Mouse (Mus musculus) embryonic facial prominence, embryonic 10.5 days (tissue): Measurements from ENCODE around the gene Slc25a16. TPM values are rescaled to one million over a fixed set of nuclear protein-coding genes. Genes with fewer than 3 reads are reported as not detected.

Experiments used
- DNase-seq: peaks from one replicate; pipeline ENCODE4 v3.0.0-alpha.2; 2017; ENCODE audit warnings: low spot score
- H3K27ac ChIP-seq: fragments of 300-500 bp; sonication (generic); replicated peaks from 2 replicates; pipeline ENCODE4 v1.5.1; 2016; ENCODE audit warnings: mild to moderate bottlenecking
- H3K27me3 ChIP-seq: fragments of 300-500 bp; sonication (generic); replicated peaks from 2 replicates; pipeline ENCODE4 v1.6.1; 2016; ENCODE audit warnings: low read depth, mild to moderate bottlenecking; ENCODE audit not compliant: poor library complexity, severe bottlenecking
- H3K36me3 ChIP-seq: fragments of 300-500 bp; sonication (generic); replicated peaks from 2 replicates; pipeline ENCODE4 v1.6.1; 2016; ENCODE audit warnings: mild to moderate bottlenecking, moderate library complexity
- H3K4me1 ChIP-seq: fragments of 300-500 bp; sonication (generic); 2 replicates; pipeline ENCODE4 v1.6.1; 2016
- H3K4me3 ChIP-seq: fragments of 300-500 bp; sonication (generic); 2 replicates; pipeline ENCODE4 v1.5.1; 2016; ENCODE audit warnings: mild to moderate bottlenecking, moderate library complexity
- H3K9me3 ChIP-seq: fragments of 300-500 bp; sonication (generic); 2 replicates; pipeline ENCODE4 v1.6.1; 2016; ENCODE audit warnings: mild to moderate bottlenecking
- WGBS: fragments of 180-500 bp; shearing (Covaris S2); methylation state at CpG from one replicate; pipeline ENCODE4 v1.1.7; 2016; 5-methylcytosine and 5-hydroxymethylcytosine counted together
- polyA plus RNA-seq: library from polyadenylated mRNA; unstranded; fragments of >200 nt; fragmentation: Nextera tagmentation; extraction: Ambion mirVana; gene quantifications from 2 replicates; pipeline ENCODE4 v1.2.1, GENCODE M21; 2016

Gene Slc25a16
- polyA plus RNA-seq, 1 experiment from 2014 or later = 9.4 TPM

GRCm38 (mm10) chr10:62980039-62980954 lies 59.9 kb downstream of the Slc25a16 start, which contains the start of gene Rufy2:
TSS of gene Rufy2 (plus strand) at chr10:62980223.
- H3K36me3 ChIP-seq = peaks cover 43% of the 10 kb centered on the region
- H3K4me1 ChIP-seq = peaks cover 12% of the 10 kb centered on the region
- H3K9me3 ChIP-seq = no peaks in the 10 kb centered on the region
- H3K27ac ChIP-seq = peak within 1 kb of the TSS; percentile 97
- peak; percentile 91 for DNase-seq
- no peaks in the 10 kb centered on the region for H3K27me3 ChIP-seq
- under 1% methylated on average over 77 of the region's 77 CpGs for WGBS
- peak within 1 kb of the TSS; percentile 82 for H3K4me3 ChIP-seq

- DNase-seq = no peak
- H3K4me3 ChIP-seq = no peak overlapping the region
- peaks cover 12% of the 10 kb centered on the region for H3K4me1 ChIP-seq
- H3K27ac ChIP-seq = no peak overlapping the region
- 93% methylated on average over 11 of the region's 11 CpGs for WGBS
- peaks cover 69% of the 10 kb centered on the region for H3K36me3 ChIP-seq
- no peaks in the 10 kb centered on the region for H3K27me3 ChIP-seq
- H3K9me3 ChIP-seq = no peaks in the 10 kb centered on the region
These were observed 63.6 kb downstream of the Slc25a16 start for GRCm38 (mm10) chr10:62984072-62984471.

DNA sequence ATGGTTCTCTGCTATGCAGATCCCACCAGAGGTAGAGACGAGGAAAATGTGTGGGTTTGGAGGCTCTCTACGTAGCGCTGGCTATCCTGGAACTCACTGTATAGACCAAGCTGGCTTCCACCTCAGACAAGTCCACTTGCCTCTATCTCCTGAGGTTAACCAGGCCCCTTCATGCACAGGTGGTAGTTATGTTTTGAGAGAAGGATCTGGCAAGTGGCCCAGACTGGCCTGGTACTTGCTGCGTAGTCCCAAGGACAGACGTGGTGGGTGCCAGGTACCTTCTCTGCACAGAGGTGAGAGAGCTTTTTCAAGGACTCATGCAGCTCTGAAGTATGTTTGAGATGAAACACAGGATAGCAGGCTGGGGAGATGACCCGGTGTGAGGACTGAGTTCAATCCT lies 64.1 kb downstream of the Slc25a16 start:
- H3K27ac ChIP-seq = no peak overlapping the region
- H3K9me3 ChIP-seq = no peaks in the 10 kb centered on the region
- no peak for DNase-seq
- 94% methylated on average over 6 of the region's 6 CpGs for WGBS
- peaks cover 12% of the 10 kb centered on the region for H3K4me1 ChIP-seq
- H3K4me3 ChIP-seq = no peak overlapping the region
- no peaks in the 10 kb centered on the region for H3K27me3 ChIP-seq
- H3K36me3 ChIP-seq = peaks cover 73% of the 10 kb centered on the region

DNA sequence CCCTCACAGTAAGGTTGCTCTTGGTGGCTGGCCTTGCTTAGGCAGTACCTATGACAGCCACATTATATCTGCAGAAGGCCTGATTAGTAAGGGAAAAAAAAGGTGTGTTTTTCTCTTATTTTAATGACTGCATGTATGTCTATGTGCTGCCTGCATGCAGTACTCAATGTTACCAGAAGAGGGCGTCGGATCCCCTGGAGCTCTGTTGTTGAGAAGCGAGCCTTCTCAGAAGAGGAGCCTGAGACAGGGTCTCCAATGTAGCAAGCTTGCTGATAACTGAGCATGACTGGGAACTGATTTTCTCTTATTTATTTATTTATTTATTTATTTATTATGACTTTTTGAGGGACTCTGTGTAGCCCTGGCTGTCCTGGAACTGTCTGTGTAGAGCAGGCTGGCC lies 66.9 kb downstream of the Slc25a16 start:
- peaks cover 98% of the 10 kb centered on the region for H3K36me3 ChIP-seq
- H3K9me3 ChIP-seq = no peaks in the 10 kb centered on the region
- no peak overlapping the region for H3K4me3 ChIP-seq
- no peaks in the 10 kb centered on the region for H3K27me3 ChIP-seq
- H3K27ac ChIP-seq = no peak overlapping the region
- 21% methylated on average over 3 of the region's 3 CpGs for WGBS
- H3K4me1 ChIP-seq = no peaks in the 10 kb centered on the region
- DNase-seq = peak; percentile 50

DNA sequence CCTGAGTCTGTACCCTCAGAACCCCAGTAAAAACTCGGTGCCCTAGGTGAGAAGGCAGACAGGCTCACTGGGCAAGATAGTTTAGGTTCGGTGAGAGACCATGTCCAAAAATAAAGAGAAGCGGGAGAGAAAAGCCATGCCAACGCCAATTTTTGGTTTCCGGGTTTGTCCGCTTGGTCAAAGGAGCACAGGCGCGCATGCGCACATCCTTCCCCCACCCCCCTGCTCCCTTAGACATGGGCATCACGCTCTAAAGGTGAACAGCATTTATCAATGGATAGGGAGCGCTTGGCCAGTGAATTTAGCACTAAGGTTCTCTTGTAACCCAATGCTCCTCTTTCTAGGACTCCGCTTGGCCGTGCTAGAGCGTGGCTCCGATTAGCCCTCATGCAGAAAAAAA lies 70.2 kb downstream of the Slc25a16 start:
- H3K27ac ChIP-seq = no peak overlapping the region
- 94% methylated on average over 15 of the region's 15 CpGs for WGBS
- no peak overlapping the region for H3K4me3 ChIP-seq
- no peak for DNase-seq
- H3K36me3 ChIP-seq = peaks cover 98% of the 10 kb centered on the region
- no peaks in the 10 kb centered on the region for H3K4me1 ChIP-seq
- no peaks in the 10 kb centered on the region for H3K9me3 ChIP-seq
- H3K27me3 ChIP-seq = no peaks in the 10 kb centered on the region

DNA sequence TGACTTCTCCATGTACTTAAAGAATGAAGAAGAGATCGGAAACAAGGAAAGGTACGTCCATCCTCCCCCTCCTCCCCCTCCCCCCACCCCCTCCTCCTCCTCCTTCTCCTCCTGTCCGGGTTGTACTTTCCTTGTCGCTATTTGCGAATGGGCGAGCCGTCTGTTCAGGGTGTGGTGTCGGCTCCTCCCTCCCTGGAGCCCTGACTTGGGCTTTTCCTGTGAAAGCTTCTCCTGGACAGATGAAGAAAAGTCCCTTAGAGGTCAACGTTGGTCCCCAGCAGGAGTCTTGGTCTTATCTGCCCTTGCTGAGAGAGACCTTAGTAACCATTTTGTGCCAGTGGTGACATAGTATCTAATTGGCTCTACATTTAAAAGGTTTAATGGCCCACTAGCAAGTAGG lies 73.6 kb downstream of the Slc25a16 start:
- Histone ChIP-seq H3K27ac (no peak overlapping the region), H3K4me1 (no peaks in the 10 kb centered on the region), H3K4me3 (no peak overlapping the region), H3K9me3 (no peaks in the 10 kb centered on the region), H3K36me3 (peaks cover 97% of the 10 kb centered on the region), H3K27me3 (no peaks in the 10 kb centered on the region)
- WGBS = 85% methylated on average over 8 of the region's 9 CpGs
- DNase-seq = no peak

Other genes with a start within 250 kb of the Slc25a16 start
- gene Stox1, start 194.5 kb upstream of the Slc25a16 start, polyA plus RNA-seq = 2.5 and 3.1 TPM in 2 replicates
- gene Ccar1, start 128.3 kb upstream of the Slc25a16 start, polyA plus RNA-seq = 173 and 174 TPM in 2 replicates
- 28.9 and 34.5 TPM in 2 replicates for gene Tet1, start 11.6 kb upstream of the Slc25a16 start, polyA plus RNA-seq
- gene Dna2, start 26.4 kb downstream of the Slc25a16 start, polyA plus RNA-seq = 37.1 and 39.1 TPM in 2 replicates
- 25.0 and 25.4 TPM in 2 replicates for gene Rufy2, start 59.6 kb downstream of the Slc25a16 start, polyA plus RNA-seq
- gene Hnrnph3, start 103.6 kb downstream of the Slc25a16 start, polyA plus RNA-seq = 179 and 180 TPM in 2 replicates
- 0.75 and 1.1 TPM in 2 replicates for gene Pbld2, start 103.7 kb downstream of the Slc25a16 start, polyA plus RNA-seq
- gene Pbld1, start 139.5 kb downstream of the Slc25a16 start, polyA plus RNA-seq = 2.0 and 2.3 TPM in 2 replicates
- 0.26 and 0.29 TPM in 2 replicates for gene Atoh7, start 179.0 kb downstream of the Slc25a16 start, polyA plus RNA-seq